Mouse (Mus musculus) yolk sac, embryonic 10.5 days (tissue): ENCODE results near the gene Wfikkn2.
A peak's percentile ranks its signal among the peaks of the same experiment; 100 is the strongest.

ENCODE experiments used
- DNase-seq: peaks from one replicate; pipeline ENCODE4 v3.0.0-alpha.2; 2017; ENCODE audit warnings: low spot score

Wfikkn2 gene

DNA sequence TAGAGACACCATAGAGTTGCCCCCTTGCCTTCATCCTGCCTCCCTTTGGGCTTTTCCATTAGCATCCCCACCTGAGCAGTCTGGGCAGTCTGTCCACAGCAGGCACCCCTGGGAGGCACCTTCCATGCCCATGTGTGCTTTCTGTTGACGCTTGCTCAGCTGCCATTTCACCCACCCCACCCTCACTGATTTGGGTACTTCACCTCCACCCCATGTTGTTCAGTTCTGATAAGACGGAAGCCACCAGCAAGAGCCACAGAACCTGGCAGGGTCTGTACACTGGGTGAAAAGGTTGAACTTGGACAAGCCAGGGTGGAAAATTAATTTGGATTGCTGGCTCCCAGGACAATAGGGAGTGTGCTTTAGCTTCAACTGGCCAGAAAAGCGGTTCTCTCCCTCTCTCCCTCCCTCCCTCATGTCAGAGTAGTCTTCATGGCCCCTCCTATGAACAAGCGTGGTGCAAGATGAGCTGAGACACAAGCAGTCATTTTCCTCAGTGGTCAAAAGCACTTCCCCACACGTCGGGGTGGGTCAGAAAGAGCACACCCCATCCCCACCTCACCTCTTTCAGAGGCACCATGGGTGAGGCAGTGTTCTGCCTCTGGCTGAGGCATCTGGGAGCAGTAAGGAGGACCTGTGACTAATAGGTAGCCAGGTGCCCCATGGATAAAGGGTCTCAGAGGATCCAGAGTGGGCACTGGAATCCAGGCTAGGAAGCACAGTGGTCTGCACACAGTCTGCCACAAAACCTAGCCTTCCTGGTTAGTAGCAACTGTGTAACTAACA lies 16.0 kb upstream of the Wfikkn2 start:
- DNase-seq = no peak

DNA sequence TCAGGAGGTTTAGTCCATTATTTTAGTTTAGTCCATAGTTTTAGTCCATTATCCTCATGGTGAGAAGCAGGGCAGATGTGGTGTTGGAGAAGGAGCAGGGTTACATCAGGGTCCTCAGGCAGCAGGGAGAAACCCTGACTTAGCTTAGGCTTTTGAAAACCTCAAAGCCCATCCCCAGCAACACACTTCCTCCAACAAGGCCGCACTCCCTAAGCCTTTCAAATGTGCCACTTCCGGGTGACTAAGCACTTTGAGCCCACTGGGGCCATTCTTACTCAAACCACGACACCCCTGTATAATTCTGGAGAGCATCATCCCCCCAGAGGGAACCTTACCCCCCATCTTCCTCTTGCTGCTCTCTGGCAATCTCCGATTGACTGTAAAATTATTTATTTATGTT lies 14.0 kb upstream of the Wfikkn2 start:
- DNase-seq = no peak

DNA sequence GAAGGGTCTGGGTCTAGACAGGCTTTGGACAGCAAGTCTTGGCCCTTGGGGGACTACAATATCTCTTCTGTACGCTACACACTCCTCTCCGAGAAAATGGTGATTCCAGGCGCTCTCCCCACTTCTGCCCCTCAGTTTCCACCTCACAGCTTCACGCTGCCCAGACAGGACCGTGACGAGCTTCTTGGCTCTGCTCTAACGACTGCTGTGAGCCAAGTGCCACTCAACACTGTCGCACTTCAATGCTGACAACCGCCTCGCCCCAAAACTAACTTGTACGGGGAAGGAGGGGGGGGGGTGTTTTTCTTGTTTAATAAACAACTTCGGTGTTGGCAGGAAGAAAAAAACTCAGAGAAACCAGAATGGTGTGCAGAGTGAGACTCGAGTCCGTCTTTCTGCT lies 12.2 kb upstream of the Wfikkn2 start:
- DNase-seq = no peak

DNA sequence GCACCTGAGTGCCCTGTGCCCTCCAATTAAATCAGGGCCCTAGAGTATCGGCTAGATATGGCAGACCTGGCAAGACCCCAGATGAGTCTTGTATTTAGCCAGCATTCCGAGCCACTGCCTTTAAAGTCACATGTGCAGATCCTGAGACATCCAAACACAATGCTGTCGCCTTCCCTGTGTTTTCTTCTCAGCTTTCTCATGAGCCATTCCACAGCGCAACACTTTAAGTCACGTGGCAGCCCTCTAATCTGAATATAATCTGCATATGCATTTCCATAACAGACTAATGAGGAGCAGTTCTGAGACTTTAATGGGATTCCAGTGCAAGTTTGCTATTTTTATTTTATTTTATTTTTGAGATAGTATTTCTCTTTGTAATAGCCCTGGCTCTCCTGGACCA lies 9.9 kb upstream of the Wfikkn2 start:
- no peak for DNase-seq

DNA sequence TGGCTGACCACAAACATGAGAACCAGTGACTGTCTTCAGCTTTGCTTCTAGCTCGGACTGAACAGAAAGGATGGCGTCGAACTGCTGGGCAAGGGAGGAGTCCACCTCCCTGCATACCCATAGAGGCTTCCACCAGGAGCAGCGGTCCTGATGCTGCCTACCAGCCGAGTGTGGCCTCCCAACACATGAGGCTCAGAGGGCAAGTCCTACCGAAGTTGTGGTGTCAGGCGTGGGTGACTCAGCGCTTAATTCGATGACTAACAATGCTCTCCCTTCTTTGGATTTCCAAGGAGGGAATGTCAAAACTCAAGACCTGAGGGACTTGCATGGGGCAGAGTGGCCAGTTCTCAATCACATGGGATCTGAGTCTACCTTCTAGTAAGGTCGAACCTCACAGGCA lies 7.9 kb upstream of the Wfikkn2 start:
- DNase-seq = no peak

DNA sequence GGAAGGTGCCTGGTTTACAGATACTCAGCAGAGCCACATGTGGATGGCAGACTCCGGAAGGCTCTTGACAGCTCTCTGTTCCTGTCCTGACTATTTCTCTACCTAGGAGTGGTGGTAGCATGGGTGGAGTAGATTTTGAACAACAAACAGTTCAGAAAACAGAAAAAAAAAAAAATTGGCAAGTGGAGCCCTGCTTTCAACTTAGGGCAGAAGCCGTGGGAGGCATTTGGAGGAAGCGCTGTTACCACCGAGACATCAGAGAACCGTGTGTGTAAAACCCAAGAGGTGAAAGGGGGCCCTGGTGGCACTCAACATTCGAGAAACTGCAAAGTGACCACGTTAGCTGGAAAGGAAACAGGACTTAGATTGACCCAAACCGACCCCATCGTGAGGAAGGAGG lies 7.4 kb upstream of the Wfikkn2 start:
- no peak for DNase-seq

DNA sequence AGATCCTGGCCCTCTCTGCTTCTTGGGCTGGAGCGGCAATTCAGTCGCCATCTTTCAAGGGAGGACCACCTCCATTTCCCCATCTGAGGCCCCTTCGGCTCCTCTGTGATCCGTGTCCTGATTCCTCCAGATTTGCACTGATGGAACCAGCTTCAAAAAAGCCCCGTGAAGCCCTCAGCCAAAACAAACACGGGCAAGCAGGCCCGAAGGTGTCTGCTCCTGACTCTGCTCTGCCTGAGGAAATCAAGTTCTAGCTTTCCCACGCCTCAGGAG lies 920 bp upstream of the Wfikkn2 start:
- no peak for DNase-seq

DNA sequence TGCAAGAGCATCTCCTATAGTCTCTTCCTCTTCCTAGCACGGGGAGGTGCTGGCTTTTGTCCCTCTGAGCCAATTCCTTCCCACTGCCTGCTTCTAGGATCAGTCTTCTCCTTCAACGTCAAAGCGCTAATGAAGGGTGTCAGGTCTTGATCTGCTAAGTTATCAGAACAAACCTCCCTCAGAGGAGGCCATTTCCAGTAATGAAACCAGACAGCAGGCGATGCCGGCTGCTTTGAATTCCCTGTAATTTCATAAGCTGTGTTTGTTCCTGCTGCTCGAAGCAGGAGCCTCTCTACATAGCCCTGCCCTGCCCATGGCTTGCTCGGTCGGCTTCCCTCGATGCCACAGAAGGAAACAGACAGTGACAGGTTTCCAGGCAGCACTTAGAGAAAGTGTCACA lies 1.4 kb downstream of the Wfikkn2 start:
- no peak for DNase-seq

DNA sequence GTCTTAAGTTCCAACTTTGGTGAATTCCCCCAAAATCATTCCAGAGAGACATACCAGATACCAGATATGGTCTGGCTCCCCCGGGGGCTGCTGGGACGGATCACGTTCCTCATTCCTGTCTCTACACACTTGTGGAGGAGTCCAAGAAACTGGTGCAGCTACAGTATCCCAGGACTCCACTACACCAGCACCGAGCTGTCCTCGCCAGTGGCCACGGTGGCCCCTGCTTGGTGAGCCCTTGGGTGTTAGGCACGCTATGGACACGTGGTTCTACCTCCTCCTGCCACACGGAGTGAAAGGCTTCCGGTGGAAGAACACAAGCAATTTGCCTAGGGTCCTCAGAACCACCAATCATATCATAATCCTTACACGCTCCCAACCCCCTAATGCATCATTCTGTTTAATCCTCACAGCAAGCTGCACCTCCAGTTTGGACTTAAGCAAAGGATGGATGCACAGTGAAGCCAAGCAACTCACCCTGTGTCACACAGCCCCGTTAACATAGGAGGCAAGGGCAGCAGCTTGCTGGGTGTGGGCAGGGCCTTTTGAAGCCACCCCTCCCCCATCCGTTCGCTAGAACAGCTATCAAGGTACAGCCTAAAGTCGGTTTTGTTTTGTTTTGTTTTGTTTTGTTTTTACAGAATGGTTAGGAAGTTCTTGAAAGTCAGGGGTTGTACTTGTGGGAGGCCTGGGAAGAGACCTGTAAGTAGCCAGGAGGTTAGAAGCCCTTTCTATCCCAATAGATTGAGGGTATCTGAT lies 2.2 kb downstream of the Wfikkn2 start:
- DNase-seq = no peak

DNA sequence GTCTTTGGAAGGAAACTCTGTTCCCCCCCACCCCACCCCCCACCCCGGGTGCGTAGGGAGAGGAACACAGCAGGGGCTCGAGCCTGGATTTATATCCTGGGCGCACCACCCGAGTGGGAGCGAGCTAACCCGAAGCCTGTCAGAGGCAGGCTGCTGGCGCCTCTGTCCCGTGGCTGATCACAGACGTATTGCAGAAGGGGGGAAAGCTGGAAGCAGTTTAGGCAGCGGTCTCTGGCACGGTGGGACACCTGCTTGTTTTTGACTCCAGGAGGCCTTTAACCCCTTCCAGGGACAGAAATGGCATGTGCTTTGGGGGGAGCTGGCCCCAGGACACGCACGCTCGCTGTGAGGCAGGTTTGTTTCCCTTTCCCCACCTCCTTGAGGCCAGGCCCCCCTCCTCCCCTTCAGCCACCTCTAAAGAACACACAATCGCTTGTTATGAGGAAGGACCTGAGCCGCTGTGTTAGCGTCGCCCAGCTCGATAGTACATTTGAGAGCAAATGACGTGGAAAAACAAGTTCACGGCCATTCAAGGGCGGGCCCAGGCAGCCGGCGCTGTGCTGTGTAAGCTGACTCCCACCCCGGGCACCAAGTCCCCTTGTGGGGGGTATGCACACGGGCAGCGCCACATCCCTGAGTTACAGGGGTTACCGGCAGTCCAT lies 2.9 kb downstream of the Wfikkn2 start:
- no peak for DNase-seq

DNA sequence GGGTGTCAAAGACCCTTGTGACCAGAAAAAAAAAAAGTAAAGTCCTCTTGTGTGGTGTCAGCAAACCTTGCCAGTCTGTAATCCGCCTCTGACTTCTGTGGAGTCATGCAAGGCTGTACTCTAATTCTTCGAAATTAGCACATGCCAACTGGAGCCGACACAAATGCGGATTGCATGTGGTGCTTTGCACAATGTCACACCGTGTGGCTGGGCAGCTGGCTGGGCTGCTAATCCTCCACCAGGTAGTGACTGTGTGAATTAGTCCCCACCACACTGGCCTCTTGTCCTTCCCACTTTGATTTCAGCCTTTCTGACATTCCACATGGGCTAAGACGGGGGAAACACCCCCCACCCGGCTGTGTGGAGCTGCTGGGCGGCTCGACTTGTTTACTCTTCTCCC lies 6.1 kb downstream of the Wfikkn2 start:
- no peak for DNase-seq

DNA sequence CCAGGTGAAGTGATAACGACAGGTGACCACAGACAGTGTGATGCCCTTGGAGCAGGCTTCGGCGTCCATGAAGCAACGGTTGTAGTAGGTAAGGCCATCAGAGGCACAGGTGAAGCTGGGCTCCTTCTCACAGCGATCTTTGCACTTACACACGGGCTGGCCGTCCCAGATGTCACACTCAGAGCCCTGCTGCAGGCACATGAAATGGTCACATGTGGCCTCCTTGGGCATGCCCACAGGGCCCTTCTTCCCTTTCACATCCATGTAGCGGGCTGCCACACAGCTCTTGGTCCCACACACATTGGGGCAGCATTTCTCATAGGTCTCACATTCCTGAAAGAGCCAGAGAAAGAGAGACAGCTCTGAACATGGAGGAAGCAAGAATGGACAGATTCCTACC lies 7.0 kb downstream of the Wfikkn2 start:
- no peak for DNase-seq

DNA sequence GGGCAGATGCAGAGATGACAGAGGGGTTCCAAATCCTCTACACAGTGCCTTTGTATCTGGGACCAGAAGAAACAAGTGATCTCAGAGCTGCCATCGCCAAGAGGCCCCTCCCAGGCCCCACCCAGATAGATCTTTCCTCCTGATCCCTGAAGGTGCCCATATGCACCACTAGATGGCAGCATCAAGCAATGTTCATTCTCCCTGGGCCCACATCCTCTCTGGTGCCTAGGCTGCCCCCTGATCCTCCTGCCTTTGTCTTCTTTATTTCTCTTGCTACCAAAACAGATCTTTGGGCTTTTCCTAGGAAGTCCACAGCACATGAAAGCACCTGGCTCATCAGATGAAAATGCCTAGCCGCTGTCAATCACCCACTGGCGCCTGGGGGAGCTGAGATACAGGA lies 9.7 kb downstream of the Wfikkn2 start:
- DNase-seq = peak; percentile 58

DNA sequence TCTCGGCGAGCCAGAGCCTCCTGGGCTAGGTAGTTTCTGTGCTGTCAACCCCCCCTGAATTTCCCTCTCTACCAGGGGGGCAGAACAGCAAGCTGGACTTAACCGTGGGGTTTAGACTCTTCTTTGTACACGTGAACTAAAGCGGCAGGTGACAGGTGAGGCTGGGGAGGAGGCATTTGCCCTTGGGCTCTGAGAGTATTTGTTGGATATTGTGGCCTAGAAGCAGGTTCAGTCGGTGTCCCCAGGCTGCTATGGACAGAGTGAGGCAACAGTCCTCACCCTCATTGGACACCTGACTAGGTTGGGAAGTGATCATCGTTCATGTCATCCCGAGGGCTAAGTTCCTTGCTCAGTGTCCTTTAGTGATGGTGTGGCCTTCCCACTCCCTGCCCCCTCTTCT lies 10.9 kb downstream of the Wfikkn2 start:
- DNase-seq = no peak

DNA sequence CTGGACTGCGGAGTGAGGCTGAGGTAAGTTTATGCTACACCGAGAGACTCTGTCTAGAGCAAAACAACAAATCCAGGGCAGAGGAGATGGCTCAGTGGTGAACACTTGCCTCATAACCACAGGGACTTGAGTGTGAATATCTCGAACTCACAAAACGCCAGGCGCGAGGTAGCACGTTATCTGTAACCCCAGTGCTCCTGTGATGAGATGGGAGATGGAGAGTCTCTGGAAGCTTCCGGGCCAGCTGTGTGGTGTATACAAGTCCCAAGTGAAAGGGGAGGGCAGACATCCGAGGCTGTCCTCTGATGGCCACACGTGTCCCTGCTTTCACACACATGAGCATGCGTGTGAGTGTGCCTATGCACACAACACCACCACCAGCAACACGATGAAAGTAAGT lies 11.4 kb downstream of the Wfikkn2 start:
- DNase-seq = no peak

DNA sequence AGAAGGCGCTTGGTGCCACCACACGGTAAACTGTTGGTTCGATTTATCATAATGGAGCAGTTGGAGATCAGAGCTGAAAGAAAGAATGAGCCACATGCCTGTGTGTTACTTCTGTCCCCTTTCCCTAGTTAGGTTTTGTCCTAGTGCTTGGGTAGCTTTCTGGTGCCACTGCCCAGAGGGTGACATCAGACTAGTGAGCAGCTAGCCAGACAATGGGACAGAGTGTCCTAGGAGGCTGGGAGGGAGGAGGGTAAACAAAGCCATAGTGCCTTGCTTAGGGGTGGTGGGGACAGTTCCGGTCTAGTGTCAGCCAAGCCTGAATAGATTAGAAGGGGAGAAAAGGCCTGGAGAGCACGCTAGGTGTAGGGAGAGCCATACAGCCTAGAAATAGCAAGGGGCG lies 12.4 kb downstream of the Wfikkn2 start:
- DNase-seq = no peak

DNA sequence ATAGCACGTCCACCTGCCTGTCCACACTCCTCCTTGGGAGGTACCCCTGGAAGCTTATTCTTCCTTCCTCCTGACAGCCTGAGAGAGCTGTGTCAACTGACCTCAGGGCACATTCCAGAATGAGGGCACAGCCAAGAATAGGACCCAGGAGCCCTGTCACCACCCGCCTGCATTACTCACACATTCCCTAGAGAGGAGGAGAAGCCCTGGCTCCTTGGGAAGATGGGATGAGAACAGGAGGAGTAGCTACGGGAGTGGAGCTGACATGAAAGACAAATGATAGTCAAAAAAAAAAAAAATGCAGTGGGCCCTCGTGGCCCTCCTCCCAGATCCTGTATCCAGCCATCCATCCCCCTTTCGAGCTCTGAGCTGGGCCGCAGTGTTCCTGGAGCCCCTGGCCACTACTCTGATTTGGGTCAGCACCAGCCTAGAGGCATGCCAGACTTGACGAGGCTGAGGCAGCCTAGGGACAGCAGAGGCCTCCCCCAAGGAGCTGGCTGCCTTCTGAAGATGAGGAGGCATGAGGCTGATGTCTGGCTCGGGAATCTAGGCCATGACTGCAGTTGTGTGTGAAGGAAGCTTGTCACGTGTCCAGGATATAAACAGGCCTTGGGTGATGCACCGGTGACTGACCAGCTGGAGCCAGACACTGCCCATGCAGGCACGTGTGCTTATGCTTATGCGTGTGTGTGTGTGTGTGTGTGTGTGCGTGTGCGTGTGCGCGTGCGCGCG lies 13.8 kb downstream of the Wfikkn2 start:
- DNase-seq = peak; percentile 26

DNA sequence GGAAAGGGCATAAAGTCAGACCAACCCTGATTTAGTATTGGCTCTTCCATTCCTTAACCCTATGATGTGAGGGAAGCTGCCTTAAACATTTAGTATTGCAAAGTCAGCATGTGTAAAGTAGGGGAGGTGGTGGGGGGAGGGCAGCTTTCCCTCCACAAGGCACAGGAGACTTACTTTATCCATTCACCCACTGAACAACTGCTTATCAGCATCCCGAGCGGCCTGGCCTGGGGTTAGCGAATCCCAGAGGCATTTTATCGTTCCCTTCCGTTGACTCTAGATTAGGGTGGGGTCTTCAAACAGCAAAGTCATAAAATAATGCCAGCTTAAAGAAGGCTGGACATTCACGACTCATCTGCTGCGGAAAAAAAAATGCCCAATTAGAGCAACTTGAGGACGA lies 15.6 kb downstream of the Wfikkn2 start:
- DNase-seq = no peak

DNA sequence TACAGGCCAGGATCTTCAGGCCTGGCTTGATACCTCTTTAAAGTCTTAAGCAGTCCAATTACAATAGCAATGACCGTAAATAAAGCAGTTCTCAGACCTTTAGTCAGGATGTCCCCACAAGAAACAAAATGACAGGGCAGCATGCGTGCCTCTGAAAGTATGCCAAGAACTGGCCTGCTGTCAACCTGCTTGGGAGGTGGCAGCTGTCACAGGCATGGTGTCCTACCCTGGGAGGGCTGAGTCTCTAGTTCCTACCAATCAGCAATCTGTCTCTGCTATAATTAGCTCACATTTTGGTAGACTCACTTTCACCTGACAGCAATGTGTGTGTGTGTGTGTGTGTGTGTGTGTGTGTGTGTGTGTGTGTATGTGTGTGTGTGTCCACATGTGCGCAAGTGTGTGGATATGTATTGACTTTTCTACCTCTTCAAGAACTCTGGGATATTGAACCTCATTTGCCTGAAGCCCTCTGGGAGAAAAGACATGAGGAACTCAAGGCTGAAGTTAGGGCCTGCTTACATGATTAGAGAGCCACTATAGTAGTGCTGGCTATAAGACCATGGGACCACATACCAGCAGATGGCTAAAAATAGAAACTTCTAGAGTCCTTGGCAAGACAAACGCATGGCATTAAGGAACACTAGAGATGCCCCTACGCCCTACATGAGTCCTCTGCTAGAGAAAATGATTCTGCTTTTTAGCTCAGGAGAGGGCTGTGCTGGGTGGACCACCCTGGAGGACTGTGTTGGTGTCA lies 16.4 kb downstream of the Wfikkn2 start:
- DNase-seq = no peak

DNA sequence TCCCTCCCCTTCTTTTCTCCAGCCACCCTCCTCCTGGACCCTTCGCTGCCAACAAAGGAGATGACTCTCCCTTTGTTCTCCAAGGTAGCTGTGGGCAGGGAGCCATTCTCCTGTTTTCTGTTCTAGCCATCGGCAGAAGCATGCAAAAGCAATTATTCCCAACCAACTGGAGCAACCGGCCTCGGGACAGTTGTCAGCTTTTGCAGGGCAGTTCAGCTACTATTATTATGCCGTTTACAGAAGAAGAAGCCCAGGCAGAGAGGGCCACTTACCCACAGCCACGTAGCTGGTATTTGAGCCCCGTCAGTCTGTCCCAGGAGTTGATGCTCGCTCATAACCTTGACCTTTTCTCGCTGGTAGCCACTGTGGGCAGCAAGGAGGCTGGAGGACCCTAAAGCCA lies 17.4 kb downstream of the Wfikkn2 start:
- no peak for DNase-seq

DNA sequence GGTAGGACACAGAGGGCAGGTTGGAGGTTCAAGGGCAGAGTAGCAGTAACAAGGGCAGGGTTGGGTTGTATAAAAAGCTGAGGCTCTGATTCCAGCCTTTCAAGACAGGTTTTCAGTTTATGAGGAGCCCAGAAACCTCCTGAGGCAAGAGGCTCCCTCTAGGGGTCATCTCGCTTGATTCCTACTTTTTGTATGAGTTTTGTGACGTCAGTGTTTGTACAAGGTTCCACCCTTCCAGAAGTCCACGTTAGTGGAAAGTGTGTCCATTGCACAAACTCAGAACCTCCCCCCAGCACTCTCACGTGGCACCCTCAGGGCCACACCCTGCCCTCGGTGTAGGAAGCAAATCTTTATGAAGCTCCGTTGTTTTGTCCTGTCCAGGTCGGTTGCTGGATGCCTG lies 19.8 kb downstream of the Wfikkn2 start:
- peak; percentile 69 for DNase-seq

DNA sequence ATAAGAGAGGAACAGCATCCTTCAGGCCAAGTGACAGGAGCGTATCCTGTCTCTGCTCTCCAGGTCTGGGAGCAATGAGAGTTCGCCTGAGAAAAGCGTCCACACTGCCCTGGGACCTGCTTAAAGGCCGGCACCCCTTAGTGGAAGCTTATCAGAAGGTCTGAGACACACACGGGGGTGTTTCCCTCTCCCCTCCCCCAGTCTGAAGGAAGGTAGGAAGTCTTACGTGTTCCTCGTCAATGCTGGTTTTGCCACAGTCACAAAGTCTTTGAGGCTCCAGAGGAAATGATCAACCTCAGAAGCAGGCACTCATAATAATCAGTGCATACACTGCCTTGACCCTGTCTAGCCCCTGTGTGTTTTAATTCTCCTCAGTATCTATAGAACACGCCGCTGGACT lies 22.3 kb downstream of the Wfikkn2 start:
- no peak for DNase-seq
